27 mouse cellular contexts compared by ENCODE assay signal in genomic region chr2:20759045-20759662, GRCm38 (mm10).
DNase-seq lines count a peak whose midpoint lies in the region; ATAC-seq and TF ChIP-seq lines count a peak whose summit lies in the region.
"Had no signal": no experiment of that assay in that cellular context is flagged by ENCODE, and none has a peak within 500 bp of the region (broad histone marks: within the 10 kb centered on the region; RNA-seq: fewer than 3 reads in every experiment).

No protein-coding gene starts in this region.

- H3K36me3 ChIP-seq in intestine, postnatal 0 days (ENCODE audit: control insufficient read depth, insufficient read depth): no peaks in the 10 kb centered on the region
- H3K36me3 ChIP-seq in stomach, embryonic 16.5 days (ENCODE audit: control insufficient read depth, insufficient read depth, low read length): no peaks in the 10 kb centered on the region
- no peaks in the 10 kb centered on the region for H3K36me3 ChIP-seq in forebrain, embryonic 10.5 days (replicated peaks)
- H3K36me3 ChIP-seq: embryonic facial prominence, embryonic 12.5 days; forebrain, embryonic 12.5 days; forebrain, embryonic 15.5 days; G1E; heart, embryonic 10.5 days; heart, embryonic 13.5 days; hindbrain, embryonic 12.5 days; hindbrain, embryonic 15.5 days had no signal

- peak overlapping the region; percentile 30; the same call in 1 of the 2 replicates for H3K27ac ChIP-seq in intestine, postnatal 0 days (ENCODE audit: low read depth, low read length)
- H3K27ac ChIP-seq in stomach, embryonic 16.5 days (ENCODE audit: low read length): peak overlapping the region; percentile 35; the same call in 1 of the 2 replicates
- H3K27ac ChIP-seq in forebrain, embryonic 10.5 days: no peak overlapping the region
- H3K27ac ChIP-seq: embryonic facial prominence, embryonic 12.5 days; embryonic facial prominence, embryonic 15.5 days; forebrain, embryonic 12.5 days; forebrain, embryonic 15.5 days; heart, adult 2 months; heart, embryonic 10.5 days; heart, embryonic 13.5 days; hindbrain, embryonic 12.5 days; hindbrain, embryonic 15.5 days had no signal

- TF ChIP-seq CTCF in intestine, postnatal 0 days (IDR thresholded peaks at IDR 0.05; ENCODE audit: low read depth): no peak

- no peaks in the 10 kb centered on the region for H3K27me3 ChIP-seq in intestine, postnatal 0 days (replicated peaks; ENCODE audit: control insufficient read depth, insufficient read depth, low read length)
- no peaks in the 10 kb centered on the region for H3K27me3 ChIP-seq in stomach, embryonic 16.5 days (ENCODE audit: control insufficient read depth, insufficient read depth, low read length)
- no peaks in the 10 kb centered on the region for H3K27me3 ChIP-seq in forebrain, embryonic 10.5 days (ENCODE audit: poor library complexity, severe bottlenecking)
- H3K27me3 ChIP-seq: CH12.LX; embryonic facial prominence, embryonic 12.5 days; embryonic facial prominence, embryonic 15.5 days; forebrain, embryonic 12.5 days; forebrain, embryonic 15.5 days; heart, embryonic 13.5 days; hindbrain, embryonic 12.5 days; hindbrain, embryonic 15.5 days; Patski had no signal

- peak; percentile 73 for ATAC-seq in intestine, postnatal 0 days
- ATAC-seq in stomach, embryonic 16.5 days (ENCODE audit: insufficient read depth, low FRiP score): no peak
- ATAC-seq: forebrain, embryonic 15.5 days; Patski had no signal

- H3K4me2 ChIP-seq in intestine, postnatal 0 days (replicated peaks; ENCODE audit: low read depth): peak overlapping the region; percentile 22; the same call in 1 of the 2 replicates
- H3K4me2 ChIP-seq in stomach, embryonic 16.5 days (ENCODE audit: low read depth, low read length): no peak overlapping the region
- H3K4me2 ChIP-seq: embryonic facial prominence, embryonic 12.5 days; embryonic facial prominence, embryonic 15.5 days; forebrain, embryonic 12.5 days; forebrain, embryonic 15.5 days; heart, embryonic 13.5 days; hindbrain, embryonic 12.5 days; hindbrain, embryonic 15.5 days had no signal

- peak; percentile 32 for DNase-seq in urinary bladder, adult 2 months (ENCODE audit: low spot score)
- no peak for DNase-seq in urinary bladder, postnatal 4 days (ENCODE audit: low spot score in 2 of 2)
- DNase-seq in forebrain, embryonic 10.5 days (ENCODE audit: extremely low spot score, low spot score): no peak
- no peak for DNase-seq in thymus, postnatal 4 days
- no peak for DNase-seq in ovary, postnatal 10 days (ENCODE audit: low spot score)
- DNase-seq: adrenal gland, postnatal 10 days; adrenal gland, postnatal 36 days; B cell, adult 2 months; cerebellum, adult 18-20 months; cerebellum, adult 9-10 months; cerebellum, postnatal 14 days; gastrocnemius, postnatal 25 days; heart, adult 2 months; heart, postnatal 14 days had no signal

- H3K4me1 ChIP-seq in intestine, postnatal 0 days (replicated peaks; ENCODE audit: control insufficient read depth, insufficient read depth, low read length): 0 out of 2 replicates have a peak, but pooled peaks cover 9% of the 10 kb centered on the region
- peaks cover 4% of the 10 kb centered on the region for H3K4me1 ChIP-seq in stomach, embryonic 16.5 days (ENCODE audit: control insufficient read depth, insufficient read depth, low read length)
- peaks cover 10% of the 10 kb centered on the region for H3K4me1 ChIP-seq in forebrain, embryonic 10.5 days
- H3K4me1 ChIP-seq: embryonic facial prominence, embryonic 12.5 days; embryonic facial prominence, embryonic 15.5 days; forebrain, embryonic 12.5 days; forebrain, embryonic 15.5 days; hindbrain, embryonic 12.5 days; hindbrain, embryonic 15.5 days had no signal

- 41% methylated on average over 7 of the region's 7 CpGs for WGBS in intestine, postnatal 0 days
- WGBS in stomach, embryonic 16.5 days: 65% methylated on average over 7 of the region's 7 CpGs
- 87% methylated on average over 7 of the region's 7 CpGs for WGBS in forebrain, embryonic 10.5 days

- no peak overlapping the region for H3K4me3 ChIP-seq in intestine, postnatal 0 days (ENCODE audit: low read depth, low read length)
- no peak overlapping the region for H3K4me3 ChIP-seq in stomach, embryonic 16.5 days (replicated peaks; ENCODE audit: low read length)
- H3K4me3 ChIP-seq in forebrain, embryonic 10.5 days: no peak overlapping the region
- H3K4me3 ChIP-seq: embryonic facial prominence, embryonic 12.5 days; embryonic facial prominence, embryonic 15.5 days; forebrain, embryonic 12.5 days; forebrain, embryonic 15.5 days; heart, adult 2 months; heart, embryonic 10.5 days; heart, embryonic 13.5 days; hindbrain, embryonic 12.5 days; hindbrain, embryonic 15.5 days had no signal

- no peaks in the 10 kb centered on the region for H3K9me3 ChIP-seq in intestine, postnatal 0 days (ENCODE audit: control insufficient read depth)
- H3K9me3 ChIP-seq in stomach, embryonic 16.5 days (replicated peaks; ENCODE audit: control insufficient read depth, low read length): no peaks in the 10 kb centered on the region
- no peaks in the 10 kb centered on the region for H3K9me3 ChIP-seq in forebrain, embryonic 10.5 days
- H3K9me3 ChIP-seq: embryonic facial prominence, embryonic 12.5 days; embryonic facial prominence, embryonic 15.5 days; forebrain, embryonic 12.5 days; forebrain, embryonic 15.5 days; G1E; heart, embryonic 10.5 days; heart, embryonic 13.5 days; hindbrain, embryonic 12.5 days; hindbrain, embryonic 15.5 days had no signal

- no peak overlapping the region for H3K9ac ChIP-seq in intestine, postnatal 0 days (ENCODE audit: low read depth, low read length)
- no peak overlapping the region for H3K9ac ChIP-seq in stomach, embryonic 16.5 days (ENCODE audit: low read length)
- H3K9ac ChIP-seq: embryonic facial prominence, embryonic 12.5 days; embryonic facial prominence, embryonic 15.5 days; forebrain, embryonic 12.5 days; forebrain, embryonic 15.5 days; heart, embryonic 13.5 days; hindbrain, embryonic 12.5 days; hindbrain, embryonic 15.5 days had no signal
